Mouse (Mus musculus) small intestine, adult 2 months (tissue): ENCODE results near the gene Fkbp2. TPM values are rescaled to one million over a fixed set of nuclear protein-coding genes. Genes with fewer than 3 reads are reported as not detected.
"Not testable (repeated sequence)": the region's sequence is repeated elsewhere in the genome, so short reads cannot be mapped to it uniquely, and the experiment has no call there.

Source experiments
- H3K27ac ChIP-seq: fragments of 200-500 bp; 2 replicates; pipeline ENCODE4 v1.5.1; 2012; ENCODE audit warnings: low read depth, low read length, control low read depth, inconsistent platforms; ENCODE audit not compliant: insufficient read depth
- H3K27me3 ChIP-seq: fragments of 200-500 bp; 2 replicates; pipeline ENCODE4 v1.6.1; 2012; ENCODE audit warnings: mild to moderate bottlenecking, moderate library complexity, low read length, inconsistent platforms; ENCODE audit not compliant: control insufficient read depth, insufficient read depth
- H3K36me3 ChIP-seq: fragments of 200-500 bp; 2 replicates; pipeline ENCODE4 v1.6.1; 2012; ENCODE audit warnings: mild to moderate bottlenecking, low read length, control low read depth, inconsistent platforms; ENCODE audit not compliant: control insufficient read depth, insufficient read depth
- H3K4me1 ChIP-seq: fragments of 200-500 bp; 2 replicates; pipeline ENCODE4 v1.6.1; 2012; ENCODE audit warnings: low read length, inconsistent platforms, mixed read lengths; ENCODE audit not compliant: control insufficient read depth, insufficient read depth, insufficient read length
- H3K4me3 ChIP-seq: fragments of 200-500 bp; 2 replicates; pipeline ENCODE4 v1.5.1; 2012; ENCODE audit warnings: low read depth, mild to moderate bottlenecking, control low read depth, inconsistent platforms, low read length, moderate library complexity
- CTCF ChIP-seq: fragments of 200-500 bp; IDR thresholded peaks from 2 replicates; pipeline ENCODE4 v1.5.1; 2012; ENCODE audit warnings: low read depth, mild to moderate bottlenecking, control low read depth, inconsistent platforms, low read length, moderate library complexity, mixed read lengths; ENCODE audit not compliant: insufficient replicate concordance, insufficient read length; ENCODE audit errors: extremely low read depth
- POLR2A ChIP-seq: fragments of 200-500 bp; IDR thresholded peaks from 2 replicates; pipeline ENCODE4 v1.6.1; 2012; ENCODE audit warnings: low read depth, mild to moderate bottlenecking, control low read depth, inconsistent platforms, low read length, moderate library complexity
- WGBS: fragments of 180-500 bp; shearing (Covaris S2); methylation state at CpG from one replicate; pipeline ENCODE4 v1.1.7; 2018; 5-methylcytosine and 5-hydroxymethylcytosine counted together
- polyA plus RNA-seq: library from polyadenylated mRNA; depleted of rRNA; stranded (reverse); fragments of >200 nt; gene quantifications from 2 replicates; pipeline ENCODE4 v1.2.3, GENCODE M21; 2012

Gene Fkbp2
- polyA plus RNA-seq, 1 experiment, result 47.9 TPM

- H3K36me3 ChIP-seq, result peaks cover 7% of the 10 kb centered on the region
- peak overlapping the region; percentile 56 for H3K27ac ChIP-seq
- peaks cover 23% of the 10 kb centered on the region for H3K4me1 ChIP-seq
- 30% methylated on average over 21 of the region's 21 CpGs for WGBS
- no peaks in the 10 kb centered on the region for H3K27me3 ChIP-seq
- H3K4me3 ChIP-seq, result peak overlapping the region; percentile 84
- no peak for TF ChIP-seq POLR2A
- TF ChIP-seq CTCF, result no peak
Observed at GRCm38 (mm10) chr19:6995255-6995991, 15.1 kb upstream of the Fkbp2 start.

DNA sequence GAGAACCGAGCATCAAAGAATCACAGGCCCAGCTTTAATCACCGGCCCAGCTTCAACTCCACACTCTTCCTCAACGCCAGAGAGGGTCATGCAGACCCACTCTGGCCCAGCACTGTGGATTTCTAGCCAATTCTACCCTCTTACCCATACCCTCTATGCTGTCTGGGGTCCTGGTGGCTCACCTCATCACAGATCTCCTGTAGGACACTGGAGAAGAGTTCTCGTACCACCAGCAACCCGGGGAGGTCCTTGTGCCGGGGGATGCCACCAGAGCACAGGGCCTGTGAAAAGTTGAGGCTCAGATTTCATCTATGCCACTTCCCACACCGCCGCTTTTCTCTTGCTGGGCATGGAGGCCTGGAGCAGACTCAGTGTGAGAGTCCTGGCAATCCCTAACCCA, 14.2 kb upstream of the Fkbp2 start:
- Histone ChIP-seq H3K27ac (no peak overlapping the region), H3K27me3 (no peaks in the 10 kb centered on the region), H3K4me1 (peaks cover 19% of the 10 kb centered on the region), H3K36me3 (peaks cover 7% of the 10 kb centered on the region), H3K4me3 (no peak overlapping the region; the same call in 1 of the 2 replicates)
- no peak for TF ChIP-seq POLR2A
- no peak for TF ChIP-seq CTCF
- WGBS, result 84% methylated on average over 8 of the region's 8 CpGs

DNA sequence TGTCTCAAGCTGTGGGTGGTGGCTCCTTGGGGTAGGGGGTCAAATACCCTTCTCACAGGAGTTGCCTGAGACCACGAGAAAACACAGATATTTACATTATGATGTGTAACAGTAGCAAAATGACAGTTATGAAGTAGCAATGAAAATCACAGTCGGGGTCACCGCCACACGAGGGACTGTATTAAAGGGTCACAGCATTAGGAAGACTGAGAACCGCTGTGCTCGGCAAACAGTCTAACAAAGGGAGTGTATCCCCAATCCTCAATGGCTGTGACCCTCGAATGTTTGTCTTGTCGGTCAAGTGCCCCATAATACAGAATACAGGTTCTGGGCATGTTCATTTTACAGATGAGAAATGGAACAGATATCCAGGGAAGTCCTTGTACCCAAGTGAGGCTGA, 13.7 kb upstream of the Fkbp2 start:
- WGBS, result 88% methylated on average over 8 of the region's 8 CpGs
- Histone ChIP-seq H3K36me3 (peaks cover 4% of the 10 kb centered on the region), H3K27me3 (no peaks in the 10 kb centered on the region), H3K4me3 (no peak overlapping the region), H3K27ac (no peak overlapping the region), H3K4me1 (peaks cover 14% of the 10 kb centered on the region)
- TF ChIP-seq CTCF, result no peak
- TF ChIP-seq POLR2A, result no peak

DNA sequence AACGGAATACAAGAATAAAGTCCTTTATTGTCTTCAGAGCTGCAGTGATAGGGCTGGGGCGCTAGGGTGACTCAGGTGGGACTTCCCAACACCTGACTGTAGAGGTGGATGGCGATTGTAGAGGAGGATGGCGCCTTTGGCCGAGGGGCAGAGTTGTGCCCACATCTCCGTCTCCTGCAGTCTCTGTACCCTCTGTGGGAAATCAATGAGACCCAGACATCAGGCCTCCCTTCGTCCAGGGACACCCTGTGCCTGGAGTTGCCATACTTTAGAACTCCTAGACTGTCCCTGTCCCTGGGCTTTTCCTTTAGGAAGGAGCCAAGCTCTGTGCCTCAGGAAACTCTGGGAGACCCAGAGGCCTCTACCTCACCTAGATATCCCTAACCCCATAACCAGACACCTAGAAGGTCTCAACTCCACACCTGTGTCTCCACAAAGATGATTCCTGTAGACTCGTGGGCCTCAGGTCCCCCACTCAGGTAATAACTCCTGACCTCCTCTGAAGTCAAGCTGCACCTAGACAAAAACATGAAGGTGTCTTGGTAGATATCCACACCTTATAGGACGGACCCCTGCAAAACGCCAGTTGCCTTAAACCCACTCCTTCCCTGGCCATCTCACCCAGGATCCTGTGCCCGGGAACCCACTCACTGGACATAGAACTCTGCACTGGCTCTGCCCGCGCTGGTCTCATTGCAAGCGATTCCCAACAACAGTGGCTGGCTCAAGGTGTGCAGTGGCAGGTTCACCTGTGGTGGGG, 12.9 kb upstream of the Fkbp2 start:
- TF ChIP-seq CTCF (no peak), POLR2A (no peak)
- Histone ChIP-seq H3K4me1 (peaks cover 14% of the 10 kb centered on the region), H3K27me3 (no peaks in the 10 kb centered on the region), H3K36me3 (no peaks in the 10 kb centered on the region), H3K4me3 (peak overlapping the region; percentile 88), H3K27ac (peak overlapping the region; percentile 25; the same call in 1 of the 2 replicates)
- WGBS, result 61% methylated on average over 14 of the region's 14 CpGs

DNA sequence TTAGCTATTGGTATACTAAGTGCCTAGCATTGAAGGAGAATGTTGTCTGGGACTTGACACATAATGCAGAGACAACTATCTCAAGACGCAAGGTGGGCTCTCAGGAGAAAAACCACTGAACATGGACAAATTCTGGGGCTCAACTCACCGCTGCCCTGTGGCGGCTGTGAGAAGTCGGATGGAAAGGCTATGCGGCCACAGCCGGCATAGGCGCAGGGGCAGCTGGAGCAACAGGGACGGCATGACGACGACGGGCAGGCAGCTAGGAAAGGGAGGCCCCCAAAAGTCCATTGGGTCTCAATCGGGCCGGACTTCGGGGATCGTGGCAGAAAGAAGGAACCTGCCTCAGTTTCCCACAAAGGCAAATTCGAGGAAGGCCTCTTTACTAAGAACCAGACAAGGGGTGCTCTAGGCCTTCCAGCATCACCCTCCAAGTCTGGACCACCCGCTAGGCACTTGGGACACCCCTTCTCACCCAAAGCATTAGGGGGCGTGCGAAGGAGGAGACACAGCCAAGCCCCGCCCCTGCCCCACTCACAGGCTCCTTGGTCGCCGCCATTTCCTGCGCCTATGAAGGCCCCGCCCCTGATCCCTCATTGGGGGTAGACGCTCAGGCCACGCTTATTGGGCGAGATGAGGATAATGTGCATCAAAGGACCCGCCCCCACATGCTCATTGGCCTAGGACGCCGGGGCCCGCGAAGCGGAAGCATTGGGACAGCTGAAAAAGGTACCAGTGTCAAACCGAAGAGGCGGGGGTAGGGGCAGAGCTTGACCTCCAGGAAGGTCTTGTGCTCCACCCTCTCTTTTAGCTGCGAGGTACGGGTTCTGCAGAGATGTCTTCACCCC, 11.9 kb upstream of the Fkbp2 start, which contains the start of gene Dnajc4:
Gene Dnajc4, minus strand, starts transcription at position 562 of the 848 bp plus-strand sequence.
- H3K36me3 ChIP-seq, result no peaks in the 10 kb centered on the region
- H3K27me3 ChIP-seq, result no peaks in the 10 kb centered on the region
- no peak for TF ChIP-seq CTCF
- peak; percentile 56; the same call in 1 of the 2 replicates for TF ChIP-seq POLR2A
- peak within 1 kb of the TSS; percentile 25 for H3K27ac ChIP-seq
- WGBS, result under 1% methylated on average over 37 of the region's 37 CpGs
- peak within 1 kb of the TSS; percentile 88 for H3K4me3 ChIP-seq
- H3K4me1 ChIP-seq, result peaks cover 20% of the 10 kb centered on the region

DNA sequence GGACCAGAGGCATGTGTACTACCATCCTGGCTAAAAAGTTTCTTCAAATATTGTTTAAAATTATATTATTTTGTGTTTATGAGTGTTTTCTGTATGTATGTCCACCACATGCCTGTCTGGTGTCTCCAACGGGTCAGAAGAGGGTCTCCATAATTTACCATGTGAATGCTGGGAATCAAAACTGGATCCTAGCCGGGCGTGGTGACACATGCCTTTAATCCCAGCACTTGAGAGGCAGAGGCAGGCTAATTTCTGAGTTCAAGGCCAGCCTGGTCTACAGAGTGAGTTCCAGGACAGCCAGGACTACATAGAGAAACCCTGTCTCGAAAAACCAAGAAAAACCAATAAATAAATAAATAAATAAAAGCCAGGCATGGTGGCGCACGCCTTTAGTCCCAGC, 10.9 kb upstream of the Fkbp2 start:
- not testable (repeated sequence) for H3K27ac ChIP-seq, H3K27me3 ChIP-seq, H3K4me3 ChIP-seq, H3K36me3 ChIP-seq
- H3K4me1 ChIP-seq, result peaks cover 16% of the 10 kb centered on the region
- WGBS, result 97% methylated on average over 6 of the region's 6 CpGs
